Mouse (Mus musculus) kidney, postnatal 0 days (tissue): ENCODE results near the gene Cd68. TPM values are rescaled to one million over a fixed set of nuclear protein-coding genes. Genes with fewer than 3 reads are reported as not detected.

ENCODE experiments used
- ATAC-seq: fragments of 200-750 bp; cut with Nextera tagmentation; replicated peaks from 2 replicates; pipeline ENCODE4 v1.8.0; 2017; ENCODE audit warnings: low read depth, moderate number of reproducible peaks, moderate TSS enrichment, moderate library complexity; ENCODE audit not compliant: low FRiP score
- DNase-seq: peaks from one replicate; pipeline ENCODE4 v3.0.0-alpha.2; 2016; ENCODE audit warnings: low spot score
- H3K27ac ChIP-seq: fragments of 300-500 bp; sonication (generic); 2 replicates; pipeline ENCODE4 v1.5.1; 2014; ENCODE audit warnings: mild to moderate bottlenecking
- H3K27me3 ChIP-seq: fragments of 300-500 bp; sonication (generic); 2 replicates; pipeline ENCODE4 v1.6.1; 2014; ENCODE audit warnings: low read length, mixed read lengths; ENCODE audit not compliant: insufficient read depth
- H3K36me3 ChIP-seq: fragments of 300-500 bp; sonication (generic); 2 replicates; pipeline ENCODE4 v1.6.1; 2014; ENCODE audit warnings: low read length, mixed read lengths; ENCODE audit not compliant: insufficient read depth
- H3K4me1 ChIP-seq: fragments of 300-500 bp; sonication (generic); replicated peaks from 2 replicates; pipeline ENCODE4 v1.6.1; 2014; ENCODE audit warnings: antibody characterized with exemption, low read length, mixed read lengths; ENCODE audit not compliant: insufficient read depth
- H3K4me2 ChIP-seq: fragments of 300-500 bp; sonication (generic); 2 replicates; pipeline ENCODE4 v1.6.1; 2014; ENCODE audit warnings: mild to moderate bottlenecking, low read length, moderate library complexity, mixed read lengths
- H3K4me3 ChIP-seq: fragments of 300-500 bp; sonication (generic); replicated peaks from 2 replicates; pipeline ENCODE4 v1.5.1; 2014; ENCODE audit warnings: low read depth, low read length
- H3K9ac ChIP-seq: fragments of 300-500 bp; sonication (generic); 2 replicates; pipeline ENCODE4 v1.6.1; 2014; ENCODE audit warnings: low read depth, low read length
- H3K9me3 ChIP-seq: fragments of 300-500 bp; sonication (generic); replicated peaks from 2 replicates; pipeline ENCODE4 v1.6.1; 2016; ENCODE audit warnings: low read length, inconsistent platforms, mixed read lengths
- CTCF ChIP-seq: IDR thresholded peaks from 2 replicates; pipeline ENCODE4 v1.5.1; 2016; ENCODE audit warnings: antibody characterized with exemption, low read depth, mild to moderate bottlenecking, moderate library complexity
- WGBS: fragments of 180-500 bp; shearing (Covaris S2); extraction: QIAGEN DNeasy Blood & Tissue Kit; methylation state at CpG from one replicate; pipeline ENCODE4 v1.1.7; 2014; 5-methylcytosine and 5-hydroxymethylcytosine counted together
- polyA plus RNA-seq: library from polyadenylated mRNA; unstranded; fragments of >200 nt; fragmentation: Nextera tagmentation; extraction: Ambion mirVana; gene quantifications from 2 replicates; pipeline ENCODE4 v1.2.1, GENCODE M21; 2015

The Cd68 gene
- polyA plus RNA-seq, 1 experiment from 2014 or later = 10.4 TPM

DNA sequence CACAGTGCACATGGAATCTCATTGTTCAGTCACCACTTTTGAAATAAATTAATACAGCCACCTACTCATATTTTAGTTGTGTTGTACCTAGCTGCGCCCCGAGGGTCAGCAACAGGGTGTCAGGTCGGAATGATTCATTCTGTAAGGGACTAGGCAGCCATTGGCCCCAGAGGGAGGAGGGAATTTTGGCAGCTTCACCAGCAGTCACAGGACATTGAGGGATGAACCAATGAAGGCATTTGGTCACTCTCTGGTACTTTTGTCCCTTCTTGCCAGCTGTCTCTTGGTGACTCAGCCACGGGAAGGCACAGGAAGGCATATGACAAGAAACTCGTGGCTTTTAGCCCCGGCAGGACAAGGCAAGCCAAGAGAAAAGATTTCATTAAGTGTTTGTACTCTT lies 2.2 kb downstream of the Cd68 start:
- no peak for ATAC-seq
- 78% methylated on average over 6 of the region's 6 CpGs for whole genome bisulfite sequencing
- no peak overlapping the region for H3K9ac ChIP-seq
- H3K36me3 ChIP-seq = peaks cover 40% of the 10 kb centered on the region
- TF ChIP-seq CTCF = no peak
- H3K4me2 ChIP-seq = no peak overlapping the region
- no peak for DNase-seq
- no peak overlapping the region for H3K4me3 ChIP-seq
- no peaks in the 10 kb centered on the region for H3K27me3 ChIP-seq
- peak overlapping the region; percentile 94 for H3K27ac ChIP-seq
- H3K4me1 ChIP-seq = peaks cover 9% of the 10 kb centered on the region; the same call in 1 of the 2 replicates
- no peaks in the 10 kb centered on the region for H3K9me3 ChIP-seq

DNA sequence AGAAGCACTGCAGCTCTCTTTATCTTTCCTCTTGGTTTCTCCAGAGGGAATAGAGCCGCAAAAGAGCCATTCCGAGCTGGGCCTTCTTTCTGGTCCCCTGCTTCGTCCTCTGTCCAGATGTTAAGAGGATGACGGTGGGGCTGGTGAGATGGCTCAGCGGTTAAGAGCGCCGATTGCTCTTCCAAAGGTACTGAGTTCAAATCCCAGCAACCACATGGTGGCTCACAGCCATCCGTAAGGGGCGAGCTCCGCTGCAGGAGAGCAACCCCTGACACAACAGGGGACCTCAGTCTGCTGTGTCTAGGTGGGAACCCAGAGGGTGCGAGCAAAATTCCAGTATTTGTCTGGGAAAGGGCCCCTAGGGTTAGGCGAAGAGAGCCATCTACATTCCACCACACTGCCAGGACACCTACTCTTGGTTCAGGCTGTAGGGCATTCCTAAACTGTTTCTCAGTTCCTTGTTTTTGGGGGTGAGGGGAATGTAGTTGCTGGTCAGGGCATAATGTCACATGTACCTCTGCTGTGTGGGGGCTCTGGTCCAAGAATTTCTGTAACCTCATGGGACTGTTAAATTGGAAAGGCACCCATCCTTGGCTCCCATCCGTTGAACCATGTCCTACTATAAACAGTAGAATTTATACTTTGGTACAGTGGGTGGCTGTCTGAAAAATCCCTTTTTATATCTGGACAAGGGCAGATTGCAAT lies 2.8 kb downstream of the Cd68 start:
- ATAC-seq (peak; percentile 9; the same call in 1 of the 2 replicates), DNase-seq (no peak)
- H3K9ac ChIP-seq = peak overlapping the region; percentile 31; the same call in 1 of the 2 replicates
- H3K27ac ChIP-seq = peak overlapping the region; percentile 94
- H3K4me2 ChIP-seq = peak overlapping the region; percentile 54
- H3K36me3 ChIP-seq = peaks cover 38% of the 10 kb centered on the region
- H3K27me3 ChIP-seq = no peaks in the 10 kb centered on the region
- no peak for TF ChIP-seq CTCF
- peak overlapping the region; percentile 42 for H3K4me3 ChIP-seq
- H3K4me1 ChIP-seq = peaks cover 9% of the 10 kb centered on the region; the same call in 1 of the 2 replicates
- 66% methylated on average over 13 of the region's 13 CpGs for WGBS
- no peaks in the 10 kb centered on the region for H3K9me3 ChIP-seq

GRCm38 (mm10) chr11:69662213-69662966 lies 3.6 kb downstream of the Cd68 start, which contains the start of gene Mpdu1:
Mpdu1 (minus strand) TSS chr11:69662642.
- Histone ChIP-seq H3K4me3 (peak within 1 kb of the TSS; percentile 42), H3K27me3 (no peaks in the 10 kb centered on the region), H3K4me1 (peaks cover 9% of the 10 kb centered on the region; the same call in 1 of the 2 replicates), H3K4me2 (peak within 1 kb of the TSS; percentile 54), H3K9ac (peak within 1 kb of the TSS; percentile 48), H3K36me3 (peaks cover 38% of the 10 kb centered on the region), H3K27ac (peak within 1 kb of the TSS; percentile 94), H3K9me3 (no peaks in the 10 kb centered on the region)
- TF ChIP-seq CTCF = peak; percentile 54
- peak; percentile 92 for ATAC-seq
- DNase-seq = peak; percentile 99
- WGBS = 1% methylated on average over 48 of the region's 48 CpGs

- no peak for DNase-seq
Observed at GRCm38 (mm10) chr11:69661221-69661881, 4.6 kb downstream of the Cd68 start.

DNA sequence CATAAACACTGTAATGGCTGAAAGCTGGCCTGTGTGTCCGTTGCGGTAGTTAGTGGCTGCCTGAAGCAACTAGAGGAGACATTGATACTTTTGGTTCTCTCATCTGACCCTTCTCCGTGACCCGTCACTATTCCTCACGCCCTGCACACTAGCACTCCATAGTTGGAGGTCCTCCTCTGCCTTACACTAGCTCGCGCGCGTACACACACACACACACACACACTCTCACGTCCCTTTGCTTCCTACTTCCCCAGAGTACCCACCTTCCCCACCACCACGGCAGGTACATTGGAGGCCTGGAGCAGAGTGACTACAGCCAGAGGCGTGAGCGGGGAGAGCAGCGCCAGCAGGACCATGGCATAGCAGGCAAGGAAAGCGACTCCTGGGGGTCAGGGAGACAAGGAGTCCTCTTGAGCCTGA lies 8.5 kb downstream of the Cd68 start:
- H3K36me3 ChIP-seq = peaks cover 31% of the 10 kb centered on the region
- DNase-seq (no peak), ATAC-seq (no peak)
- H3K27ac ChIP-seq = no peak overlapping the region
- no peaks in the 10 kb centered on the region for H3K27me3 ChIP-seq
- no peaks in the 10 kb centered on the region for H3K9me3 ChIP-seq
- no peak; the same call in 1 of the 2 replicates for TF ChIP-seq CTCF
- 82% methylated on average over 15 of the region's 15 CpGs for WGBS
- H3K4me1 ChIP-seq = peaks cover 3% of the 10 kb centered on the region; the same call in 1 of the 2 replicates
- no peak overlapping the region for H3K4me3 ChIP-seq
- H3K9ac ChIP-seq = no peak overlapping the region
- no peak overlapping the region for H3K4me2 ChIP-seq

More at GRCm38 (mm10) chr11:69661221-69661881, 4.6 kb downstream of the Cd68 start:
- Histone ChIP-seq H3K27me3 (no peaks in the 10 kb centered on the region), H3K4me1 (peaks cover 9% of the 10 kb centered on the region; the same call in 1 of the 2 replicates), H3K9ac (peak overlapping the region; percentile 48), H3K4me3 (peak overlapping the region; percentile 42; the same call in 1 of the 2 replicates), H3K36me3 (peaks cover 40% of the 10 kb centered on the region), H3K9me3 (no peaks in the 10 kb centered on the region), H3K27ac (peak overlapping the region; percentile 94), H3K4me2 (peak overlapping the region; percentile 54)
- TF ChIP-seq CTCF = no peak
- 79% methylated on average over 3 of the region's 3 CpGs for WGBS
- ATAC-seq = no peak
